Mouse (Mus musculus): ENCODE measurements around the gene Khdc1c.
"Not testable (repeated sequence)": the region's sequence is repeated elsewhere in the genome, so short reads cannot be mapped to it uniquely, and the experiment has no call there.

Khdc1c gene

DNA sequence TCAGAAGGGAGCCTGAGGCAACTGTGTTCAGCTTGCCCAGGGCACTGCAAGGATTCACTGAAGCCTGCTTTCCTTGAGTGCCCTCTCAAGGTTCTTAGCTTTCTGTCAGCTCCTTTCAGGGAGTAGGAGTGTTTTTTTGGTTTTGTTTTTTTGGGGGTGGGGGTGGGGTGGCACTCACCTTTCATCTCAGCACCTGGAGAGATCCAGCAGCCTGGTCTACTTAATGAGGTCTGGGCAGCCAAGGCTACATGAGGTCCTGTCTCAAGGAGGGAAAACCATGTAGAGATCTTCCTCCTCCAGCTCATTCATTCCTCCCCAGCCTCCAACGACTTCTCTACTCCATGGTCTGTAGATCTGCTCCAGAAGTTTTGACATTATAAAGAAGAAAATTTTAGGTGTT, at the start of gene Khdc1c:
Khdc1c (plus strand) TSS at position 301 of the 400 bp plus-strand sequence.
- not testable (repeated sequence) for DNase-seq

GRCm38 (mm10) chr1:21320271-21320670, 47.9 kb upstream of the Khdc1c start:
- not testable (repeated sequence) for DNase-seq

DNA sequence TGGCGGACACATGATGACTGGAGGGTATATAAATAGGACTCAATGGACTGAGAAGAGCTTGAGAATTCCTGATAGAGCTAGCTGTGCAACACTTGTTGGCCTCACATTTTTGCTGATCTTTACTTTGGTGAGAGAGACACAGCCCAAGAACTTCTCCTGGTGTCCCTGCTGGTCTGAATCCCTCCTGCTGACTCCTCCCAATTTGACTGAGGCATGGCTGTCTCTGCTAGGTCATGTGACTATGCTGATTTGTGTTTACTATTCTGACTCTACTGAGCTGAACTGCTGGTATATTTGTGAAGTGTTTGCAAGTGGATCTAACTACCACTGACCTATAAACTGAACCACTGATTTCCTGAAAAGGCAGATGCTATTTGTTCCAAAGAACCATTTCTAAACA, 46.5 kb upstream of the Khdc1c start:
- no peak for DNase-seq

GRCm38 (mm10) chr1:21323996-21324574, 44.0 kb upstream of the Khdc1c start:
- DNase-seq = no peak

DNA sequence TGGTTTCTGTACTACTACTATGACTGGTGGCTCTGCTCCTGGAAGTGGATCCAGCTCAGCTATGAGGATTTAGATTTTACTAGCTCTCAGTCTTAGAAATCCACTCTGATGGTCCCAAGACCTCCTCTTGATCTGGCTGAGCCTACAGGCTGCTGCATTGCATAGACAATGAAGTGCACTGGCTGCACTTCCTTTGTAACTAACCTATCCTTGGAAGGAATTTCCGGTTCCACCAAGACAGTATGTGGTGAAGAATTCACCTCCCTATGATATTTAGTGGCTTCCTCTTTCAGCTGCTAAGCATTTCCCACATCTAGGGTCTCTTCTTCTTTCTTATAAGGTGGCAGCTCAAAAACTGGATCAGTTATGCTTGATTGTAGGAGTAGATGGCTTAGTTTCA, 43.5 kb upstream of the Khdc1c start:
- DNase-seq = no peak

DNA sequence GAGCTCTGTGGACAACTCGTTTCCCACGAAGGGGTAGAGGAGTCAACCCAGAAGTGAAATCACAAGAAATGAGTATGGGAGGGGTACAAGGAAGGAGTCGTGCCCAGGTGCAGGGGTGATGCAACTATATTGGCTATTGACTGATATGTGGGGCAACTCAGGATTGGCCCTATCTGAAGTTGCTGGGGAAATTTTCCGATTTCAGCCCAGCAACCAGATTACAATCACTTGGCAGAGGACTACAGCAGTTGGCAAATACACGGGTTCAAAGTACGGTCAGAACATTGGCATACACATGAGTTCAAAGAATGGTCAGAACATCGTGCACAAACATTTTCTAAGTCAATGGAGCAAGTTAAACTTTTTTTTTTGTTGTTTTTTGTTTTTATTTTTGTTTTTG, 41.4 kb upstream of the Khdc1c start:
- DNase-seq = no peak

GRCm38 (mm10) chr1:21331161-21331560, 37.0 kb upstream of the Khdc1c start:
- DNase-seq = not testable (repeated sequence)

GRCm38 (mm10) chr1:21333222-21333973, 34.7 kb upstream of the Khdc1c start:
- no peak for DNase-seq

- DNase-seq = no peak
Observed at GRCm38 (mm10) chr1:21335836-21336235, 32.3 kb upstream of the Khdc1c start.

DNA sequence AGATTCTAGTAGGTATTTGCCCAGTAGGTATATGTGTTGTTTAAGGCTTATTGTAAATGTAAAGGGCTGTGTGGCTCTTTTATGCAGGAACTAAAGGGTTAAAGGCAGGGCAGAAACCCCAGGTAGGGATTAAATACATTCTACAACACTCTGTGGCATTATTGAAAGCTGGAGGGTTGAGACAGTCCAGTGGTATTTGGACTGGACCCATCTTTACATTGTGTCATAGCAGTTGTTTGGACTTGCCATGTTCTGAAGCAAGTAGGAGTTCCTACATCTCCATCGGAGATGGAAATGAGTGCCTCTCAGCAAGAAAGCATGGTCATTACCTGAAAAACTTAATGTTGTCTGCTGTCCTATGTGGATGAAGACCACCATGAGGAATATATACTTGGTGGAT, 27.4 kb upstream of the Khdc1c start:
- DNase-seq = no peak

- peak; percentile 51 for DNase-seq
Observed at GRCm38 (mm10) chr1:21344253-21344652, 23.9 kb upstream of the Khdc1c start.

GRCm38 (mm10) chr1:21344752-21345151, 23.4 kb upstream of the Khdc1c start:
- DNase-seq = not testable (repeated sequence)

DNA sequence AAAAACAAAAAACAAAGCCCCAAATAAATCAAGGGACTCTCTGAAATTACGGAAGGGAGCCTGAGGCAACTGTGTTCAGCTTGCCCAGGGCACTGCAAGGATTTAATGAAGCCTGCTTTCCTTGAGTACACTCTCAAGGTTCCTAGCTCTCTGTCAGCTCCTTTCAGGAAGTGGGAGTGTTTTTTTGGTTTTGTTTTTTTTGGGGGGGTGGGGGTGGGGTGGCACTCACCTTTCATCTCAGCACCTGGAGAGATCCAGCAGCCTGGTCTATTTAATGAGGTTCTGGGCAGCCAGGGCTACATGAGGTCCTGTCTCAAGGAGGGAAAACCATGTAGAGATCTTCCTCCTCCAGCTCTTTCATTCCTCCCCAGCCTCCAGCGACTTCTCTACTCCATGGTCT, 18.8 kb upstream of the Khdc1c start, which contains the start of gene Khdc1a:
Khdc1a (plus strand) TSS at position 301 of the 400 bp plus-strand sequence.
- no peak for DNase-seq

DNA sequence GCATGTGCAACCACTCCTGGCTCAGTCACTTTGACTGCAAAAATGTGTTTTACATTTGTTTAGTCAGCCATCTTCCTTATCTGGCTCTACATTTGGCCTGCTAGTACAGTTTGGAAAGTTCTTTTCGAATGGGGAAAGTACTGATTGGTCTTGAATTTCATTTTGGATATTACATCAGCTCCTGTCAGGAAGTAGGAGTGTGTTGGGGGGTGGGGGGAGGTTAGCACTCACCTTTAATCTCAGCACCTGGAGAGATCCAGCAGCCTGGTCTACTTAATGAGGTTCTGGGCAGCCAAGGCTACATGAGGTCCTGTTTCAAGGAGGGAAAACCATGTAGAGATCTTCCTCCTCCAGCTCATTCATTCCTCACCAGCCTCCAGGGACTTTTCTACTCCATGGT, 15.1 kb downstream of the Khdc1c start, which contains the start of gene Khdc1b:
Khdc1b (plus strand) TSS at position 301 of the 400 bp plus-strand sequence.
- no peak for DNase-seq

- DNase-seq = no peak
Observed at GRCm38 (mm10) chr1:21391138-21391671, 23.1 kb downstream of the Khdc1c start.

DNA sequence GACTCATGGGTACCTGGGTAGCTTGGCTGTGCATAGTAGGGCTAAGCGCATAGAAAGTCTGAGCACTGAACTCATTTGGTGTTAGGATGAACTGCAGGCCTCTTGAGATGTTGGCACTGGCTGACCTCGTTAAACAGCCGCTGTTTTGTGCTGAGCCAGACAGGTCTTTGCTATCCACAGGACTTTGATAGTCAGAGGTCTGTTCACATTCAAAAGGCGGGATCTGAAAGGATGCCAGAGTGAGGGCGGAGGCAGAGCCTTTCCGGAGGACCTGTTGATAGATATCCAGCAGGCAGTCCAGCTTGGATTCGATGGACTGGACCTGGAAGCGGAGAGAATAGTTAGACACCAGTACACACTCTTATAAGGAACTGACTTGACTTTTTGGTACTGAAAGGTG, 34.7 kb downstream of the Khdc1c start:
- DNase-seq = no peak

DNA sequence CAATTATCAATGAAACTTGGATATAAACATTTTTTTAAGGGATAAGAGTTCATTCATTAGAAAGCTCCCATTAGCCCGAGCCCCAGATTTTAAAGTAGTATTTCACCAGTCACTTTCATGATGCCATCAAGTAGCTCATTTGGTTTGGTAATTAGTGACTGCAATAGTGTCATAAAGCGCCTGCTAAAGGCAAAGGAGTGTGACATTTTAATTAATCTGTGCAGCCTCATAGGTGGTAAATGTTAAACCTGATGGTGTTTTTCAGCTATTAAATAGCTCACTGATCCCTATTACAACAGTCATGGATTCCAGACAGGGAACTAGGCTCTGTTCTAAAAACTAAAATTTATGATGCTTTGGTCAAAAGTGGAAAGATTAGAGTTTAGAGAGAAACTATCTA, 39.1 kb downstream of the Khdc1c start:
- DNase-seq = no peak

- peak; percentile 54 for DNase-seq
Observed at GRCm38 (mm10) chr1:21411331-21412196, 43.4 kb downstream of the Khdc1c start.

DNA sequence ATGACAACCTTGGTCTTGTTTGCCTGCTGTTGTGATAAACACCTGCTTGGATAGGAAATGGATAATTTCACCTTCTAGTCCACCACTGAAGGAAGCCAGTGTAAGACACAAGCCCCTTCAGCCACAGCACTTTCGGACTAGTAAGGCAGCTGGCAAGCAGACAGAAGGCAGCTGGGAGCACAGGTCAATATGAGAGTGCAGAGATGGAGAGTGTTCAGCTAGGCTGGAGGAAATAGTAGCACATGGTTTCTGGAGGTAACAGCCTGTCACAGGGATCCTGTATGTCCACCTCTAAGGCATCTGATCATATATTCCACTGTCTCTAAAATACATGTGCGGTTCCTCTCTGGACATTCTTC, 44.0 kb downstream of the Khdc1c start:
- no peak for DNase-seq

DNA sequence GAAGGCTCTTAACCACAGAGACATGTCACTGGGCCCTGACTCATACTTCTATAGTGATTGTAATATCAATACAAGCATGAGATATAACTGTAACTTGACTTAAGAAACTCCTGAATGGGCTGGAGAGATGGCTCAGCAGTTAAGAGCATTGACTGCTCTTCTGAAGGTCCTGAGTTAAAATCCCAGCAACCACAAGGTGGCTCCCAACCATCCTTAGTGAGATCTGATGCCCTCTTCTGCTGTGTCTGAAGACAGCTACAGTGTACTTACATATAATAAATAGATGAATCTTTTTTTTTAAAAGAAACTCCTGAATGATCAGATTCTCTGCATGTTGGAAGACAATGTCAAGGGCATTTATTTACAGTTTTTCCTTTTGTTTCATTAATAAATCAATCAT, 51.2 kb downstream of the Khdc1c start:
- DNase-seq = peak; percentile 12

Data from kidney, postnatal 14 days (tissue).